Mouse (Mus musculus) forebrain, postnatal 0 days (tissue): ENCODE results near the gene Nipal3. TPM values are rescaled to one million over a fixed set of nuclear protein-coding genes. Genes with fewer than 3 reads are reported as not detected.

ENCODE experiments used
- ATAC-seq: fragments of 200-750 bp; cut with Nextera tagmentation; 2 replicates; pipeline ENCODE4 v1.8.0; 2017; ENCODE audit warnings: mild to moderate bottlenecking, moderate library complexity
- DNase-seq: peaks from one replicate; pipeline ENCODE4 v3.0.0-alpha.2; 2015
- H3K27ac ChIP-seq: fragments of 300-500 bp; sonication (generic); 2 replicates; pipeline ENCODE4 v1.5.1; 2014; ENCODE audit warnings: low read depth, mild to moderate bottlenecking, antibody characterized with exemption, low read length, moderate library complexity, mixed read lengths
- H3K27me3 ChIP-seq: fragments of 300-500 bp; sonication (generic); 2 replicates; pipeline ENCODE4 v1.6.1; 2014; ENCODE audit warnings: mild to moderate bottlenecking, low read length, mixed read lengths; ENCODE audit not compliant: insufficient read depth
- H3K36me3 ChIP-seq: fragments of 300-500 bp; sonication (generic); 2 replicates; pipeline ENCODE4 v1.6.1; 2014; ENCODE audit warnings: mild to moderate bottlenecking, moderate library complexity; ENCODE audit not compliant: insufficient read depth
- H3K4me1 ChIP-seq: fragments of 300-500 bp; sonication (generic); 2 replicates; pipeline ENCODE4 v1.6.1; 2014; ENCODE audit warnings: antibody characterized with exemption; ENCODE audit not compliant: insufficient read depth
- H3K4me2 ChIP-seq: fragments of 300-500 bp; sonication (generic); 2 replicates; pipeline ENCODE4 v1.6.1; 2014; ENCODE audit warnings: low read depth, mild to moderate bottlenecking, moderate library complexity
- H3K4me3 ChIP-seq: fragments of 300-500 bp; sonication (generic); 2 replicates; pipeline ENCODE4 v1.5.1; 2014; ENCODE audit warnings: low read depth, low read length, mixed read lengths
- H3K9ac ChIP-seq: fragments of 300-500 bp; sonication (generic); 2 replicates; pipeline ENCODE4 v1.6.1; 2014; ENCODE audit warnings: mild to moderate bottlenecking
- H3K9me3 ChIP-seq: fragments of 300-500 bp; sonication (generic); 2 replicates; pipeline ENCODE4 v1.6.1; 2016; ENCODE audit warnings: low read length
- CTCF ChIP-seq: sonication (generic); IDR thresholded peaks from 2 replicates; pipeline ENCODE4 v1.5.1; 2016; ENCODE audit warnings: antibody characterized with exemption, control low read depth, low read depth
- WGBS: fragments of 180-500 bp; shearing (Covaris S2); extraction: QIAGEN DNeasy Blood & Tissue Kit; methylation state at CpG from one replicate; pipeline ENCODE4 v1.1.7; 2014; 5-methylcytosine and 5-hydroxymethylcytosine counted together
- polyA plus RNA-seq: library from polyadenylated mRNA; unstranded; fragments of >200 nt; fragmentation: Nextera tagmentation; extraction: Ambion mirVana; gene quantifications from 2 replicates; pipeline ENCODE4 v1.2.1, GENCODE M21; 2015
- total RNA-seq: library from RNA; depleted of rRNA; stranded (reverse); fragments of >200 nt; gene quantifications from 2 replicates; pipeline ENCODE4 v1.2.3, GENCODE M21; 2014

The Nipal3 gene
- total and polyA plus RNA-seq, 2 experiments from 2014 or later: 6.0 to 62.1 TPM

DNA sequence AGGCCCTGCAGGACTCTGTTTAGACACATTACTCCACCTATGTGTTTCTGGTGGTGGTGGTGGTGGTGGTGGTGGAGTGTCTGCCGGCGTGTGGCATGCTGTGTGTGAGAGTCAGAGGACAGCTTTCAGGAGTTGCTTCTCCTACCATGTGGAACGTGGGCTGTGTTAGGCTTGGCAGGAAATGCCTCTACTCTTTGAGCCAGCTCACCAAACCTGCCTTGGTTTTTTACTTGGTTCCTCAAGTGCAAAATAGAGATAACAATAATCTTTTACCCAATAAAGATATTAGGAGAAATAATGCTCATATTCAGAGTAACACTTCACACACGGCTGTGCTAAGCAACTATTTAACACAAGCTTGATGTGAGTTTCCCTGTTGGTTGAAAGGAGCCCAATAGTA lies 65.5 kb downstream of the Nipal3 start:
- no peak overlapping the region for H3K4me2 ChIP-seq
- 85% methylated on average over 4 of the region's 4 CpGs for WGBS
- H3K27ac ChIP-seq: no peak overlapping the region
- no peaks in the 10 kb centered on the region for H3K27me3 ChIP-seq
- no peak overlapping the region for H3K4me3 ChIP-seq
- TF ChIP-seq CTCF: no peak
- DNase-seq (no peak), ATAC-seq (no peak)
- peaks cover 4% of the 10 kb centered on the region; the same call in 1 of the 2 replicates for H3K36me3 ChIP-seq
- no peaks in the 10 kb centered on the region for H3K9me3 ChIP-seq
- no peak overlapping the region for H3K9ac ChIP-seq
- peaks cover 3% of the 10 kb centered on the region; the same call in 1 of the 2 replicates for H3K4me1 ChIP-seq

DNA sequence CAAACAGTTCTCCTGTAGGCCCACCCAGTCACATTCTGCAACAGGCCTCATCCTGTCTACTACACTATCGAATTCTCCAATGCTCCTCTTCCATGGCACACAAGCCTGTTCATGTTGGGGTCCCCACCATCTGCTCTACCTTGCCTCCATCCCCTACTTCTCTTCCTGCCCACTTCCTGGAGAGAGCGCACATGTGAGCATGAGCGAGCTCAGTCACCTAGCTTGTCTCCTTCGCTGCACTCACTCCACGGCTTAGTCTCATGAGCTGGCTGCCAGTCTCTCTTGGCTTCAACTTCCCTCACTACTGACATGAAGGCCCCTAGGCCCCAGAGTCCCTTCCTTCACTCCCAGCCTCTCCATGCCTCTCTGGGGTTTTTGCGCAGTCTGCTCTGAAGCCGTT lies 68.3 kb downstream of the Nipal3 start:
- Histone ChIP-seq H3K4me2 (no peak overlapping the region), H3K36me3 (peaks cover 11% of the 10 kb centered on the region), H3K9me3 (no peaks in the 10 kb centered on the region), H3K4me1 (no peaks in the 10 kb centered on the region), H3K27me3 (no peaks in the 10 kb centered on the region), H3K27ac (no peak overlapping the region), H3K4me3 (no peak overlapping the region), H3K9ac (no peak overlapping the region)
- ATAC-seq (no peak), DNase-seq (no peak)
- WGBS: 80% methylated on average over 7 of the region's 7 CpGs
- TF ChIP-seq CTCF: no peak

DNA sequence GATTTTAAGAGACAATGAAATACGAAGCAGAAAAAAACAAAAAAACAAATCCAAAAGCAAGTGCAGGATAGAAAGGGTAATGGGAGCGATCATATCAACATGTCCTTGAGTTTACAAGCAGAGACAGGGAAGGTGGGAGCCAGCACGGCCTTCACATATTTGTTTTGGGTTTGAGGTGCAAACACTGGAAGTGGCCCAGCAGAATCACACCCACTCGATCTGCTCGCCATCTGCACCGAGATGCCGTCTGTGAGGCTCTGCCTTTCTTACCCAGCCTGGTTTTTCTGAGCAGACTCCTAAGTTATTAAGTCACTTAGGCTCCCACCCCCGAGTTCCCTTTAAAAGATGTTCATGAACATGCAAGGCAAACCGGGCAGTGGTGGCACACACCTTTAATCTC lies 69.2 kb downstream of the Nipal3 start:
- WGBS: 52% methylated on average over 9 of the region's 9 CpGs
- DNase-seq: peak; percentile 86
- no peaks in the 10 kb centered on the region for H3K9me3 ChIP-seq
- ATAC-seq: peak; percentile 87
- TF ChIP-seq CTCF: no peak
- H3K4me3 ChIP-seq: no peak overlapping the region
- no peak overlapping the region for H3K9ac ChIP-seq
- H3K27ac ChIP-seq: no peak overlapping the region
- H3K4me1 ChIP-seq: no peaks in the 10 kb centered on the region
- no peaks in the 10 kb centered on the region for H3K27me3 ChIP-seq
- H3K4me2 ChIP-seq: no peak overlapping the region
- H3K36me3 ChIP-seq: peaks cover 14% of the 10 kb centered on the region

DNA sequence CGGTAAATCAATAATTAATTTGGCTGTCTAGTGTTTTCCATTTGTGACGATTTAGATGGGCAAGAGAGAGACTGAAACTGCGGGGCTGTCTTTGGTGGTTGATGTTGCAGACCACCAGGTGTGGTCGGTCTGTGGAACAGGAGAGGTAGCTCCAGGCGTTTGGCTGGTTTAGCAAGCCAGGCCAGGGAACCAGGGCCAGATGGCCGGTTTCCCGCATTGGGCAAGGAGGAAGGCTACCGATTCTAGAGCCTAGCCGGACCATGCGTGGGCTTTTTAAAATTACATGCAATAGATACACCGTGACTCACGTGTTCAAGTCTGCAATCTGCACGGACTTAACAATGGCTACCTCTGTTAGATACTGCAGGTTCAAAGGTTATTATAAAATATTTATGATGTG lies 73.9 kb downstream of the Nipal3 start:
- 93% methylated on average over 13 of the region's 13 CpGs for WGBS
- H3K27me3 ChIP-seq: no peaks in the 10 kb centered on the region

DNA sequence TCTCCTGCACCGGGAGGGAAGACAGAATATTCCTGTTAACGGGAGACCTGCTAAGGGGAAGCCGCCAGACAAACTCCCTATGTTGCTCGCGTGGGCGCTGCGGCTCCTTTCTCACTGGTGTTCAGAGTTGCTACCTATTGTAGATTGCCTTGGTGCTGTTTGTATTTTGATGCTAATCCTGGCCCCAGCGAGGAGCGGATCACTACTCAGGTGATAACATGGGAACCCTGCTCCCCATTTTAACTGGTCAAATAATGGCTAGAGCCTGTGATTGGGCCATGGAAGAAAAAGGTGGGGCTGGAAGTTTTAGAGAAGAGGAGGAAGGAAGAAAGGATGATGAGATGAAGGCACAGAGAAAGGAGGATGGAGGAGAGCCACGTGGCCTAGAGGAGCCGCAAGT lies 74.4 kb downstream of the Nipal3 start:
- no peak overlapping the region for H3K4me2 ChIP-seq
- no peak overlapping the region for H3K27ac ChIP-seq
- no peak overlapping the region for H3K9ac ChIP-seq
- peaks cover 46% of the 10 kb centered on the region for H3K36me3 ChIP-seq
- no peaks in the 10 kb centered on the region for H3K9me3 ChIP-seq
- H3K4me3 ChIP-seq: no peak overlapping the region
- H3K4me1 ChIP-seq: no peaks in the 10 kb centered on the region
- 86% methylated on average over 11 of the region's 11 CpGs for WGBS
- ATAC-seq (no peak), DNase-seq (no peak)
- TF ChIP-seq CTCF: no peak
- H3K27me3 ChIP-seq: no peaks in the 10 kb centered on the region

More for the DNA sequence above, 73.9 kb downstream of the Nipal3 start:
- no peaks in the 10 kb centered on the region for H3K9me3 ChIP-seq
- H3K9ac ChIP-seq: no peak overlapping the region
- no peak overlapping the region for H3K4me2 ChIP-seq
- no peak for ATAC-seq
- no peak overlapping the region for H3K4me3 ChIP-seq
- H3K4me1 ChIP-seq: no peaks in the 10 kb centered on the region
- DNase-seq: no peak
- H3K27ac ChIP-seq: no peak overlapping the region
- peaks cover 44% of the 10 kb centered on the region for H3K36me3 ChIP-seq
- TF ChIP-seq CTCF: no peak

DNA sequence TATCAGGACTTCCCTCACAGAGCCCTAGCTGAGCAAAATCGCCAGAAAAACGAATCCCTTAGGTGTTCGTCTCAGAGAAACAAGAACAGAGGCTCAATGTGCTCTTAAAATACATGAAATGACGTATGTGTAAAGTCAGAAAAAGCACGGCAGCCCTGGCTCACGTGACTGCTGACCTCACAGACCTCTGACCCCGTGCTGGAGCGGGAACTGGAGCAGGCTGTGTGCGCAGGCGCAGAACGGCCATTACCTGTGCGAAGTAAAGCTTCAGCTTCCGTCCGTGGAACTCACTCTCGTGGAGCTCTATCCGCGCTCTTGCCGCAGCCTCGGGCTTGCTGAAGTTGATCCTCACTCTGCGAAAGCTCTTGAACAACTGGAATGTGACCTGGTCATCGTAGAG lies 74.8 kb downstream of the Nipal3 start:
- ATAC-seq (no peak), DNase-seq (no peak)
- H3K36me3 ChIP-seq: peaks cover 47% of the 10 kb centered on the region
- H3K27me3 ChIP-seq: no peaks in the 10 kb centered on the region
- no peak for TF ChIP-seq CTCF
- no peak overlapping the region for H3K9ac ChIP-seq
- no peak overlapping the region for H3K27ac ChIP-seq
- no peak overlapping the region for H3K4me2 ChIP-seq
- H3K4me3 ChIP-seq: no peak overlapping the region
- 89% methylated on average over 21 of the region's 21 CpGs for whole genome bisulfite sequencing
- no peaks in the 10 kb centered on the region for H3K9me3 ChIP-seq
- no peaks in the 10 kb centered on the region for H3K4me1 ChIP-seq

DNA sequence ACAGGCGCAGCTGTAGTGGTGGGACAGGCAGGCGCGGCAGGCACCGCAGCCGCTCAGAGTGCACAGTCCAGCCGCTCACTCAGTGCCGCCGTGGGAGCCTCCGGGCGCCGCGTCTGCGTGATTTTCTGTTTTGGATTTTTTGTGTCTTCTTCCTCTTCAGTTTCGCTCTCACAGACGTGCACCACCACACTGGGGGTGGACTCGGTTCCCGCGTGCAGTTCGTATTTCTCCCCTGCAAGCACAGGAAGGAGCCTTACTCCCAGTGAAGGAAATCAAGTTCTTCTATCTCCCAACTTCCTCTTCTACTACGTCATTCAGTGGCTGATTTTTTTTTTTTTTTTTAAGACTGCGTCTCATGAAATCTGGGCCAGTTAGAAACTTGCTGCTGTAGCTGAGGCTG lies 78.5 kb downstream of the Nipal3 start:
- H3K36me3 ChIP-seq: peaks cover 49% of the 10 kb centered on the region
- H3K9me3 ChIP-seq: no peaks in the 10 kb centered on the region
- H3K4me2 ChIP-seq: no peak overlapping the region
- no peak for TF ChIP-seq CTCF
- no peak overlapping the region for H3K27ac ChIP-seq
- no peak overlapping the region for H3K4me3 ChIP-seq
- DNase-seq (no peak), ATAC-seq (no peak)
- WGBS: 95% methylated on average over 21 of the region's 21 CpGs
- H3K27me3 ChIP-seq: no peaks in the 10 kb centered on the region
- no peak overlapping the region for H3K9ac ChIP-seq
- no peaks in the 10 kb centered on the region for H3K4me1 ChIP-seq

DNA sequence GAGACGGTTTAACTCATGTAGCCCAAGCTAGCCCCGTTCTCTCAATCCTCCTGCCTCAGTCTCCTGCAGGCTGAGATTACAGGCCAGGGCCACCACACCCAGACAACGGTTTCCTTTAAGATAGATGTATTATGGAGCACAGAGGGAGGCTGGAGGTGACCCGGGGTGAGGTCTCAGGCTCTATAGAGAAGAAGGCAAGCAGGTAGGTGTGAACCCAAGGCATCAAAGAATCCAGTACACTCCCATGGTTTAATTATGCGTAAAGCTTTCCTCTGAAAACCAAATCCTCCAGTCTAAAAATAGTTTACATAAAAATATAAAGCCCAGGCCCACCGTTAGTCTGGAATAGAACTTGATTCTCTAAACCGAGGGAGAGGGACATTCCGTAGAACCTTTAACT lies 81.3 kb downstream of the Nipal3 start:
- H3K4me2 ChIP-seq: no peak overlapping the region
- H3K4me3 ChIP-seq: no peak overlapping the region
- H3K4me1 ChIP-seq: no peaks in the 10 kb centered on the region
- ATAC-seq (no peak), DNase-seq (no peak)
- no peaks in the 10 kb centered on the region for H3K9me3 ChIP-seq
- peaks cover 33% of the 10 kb centered on the region for H3K36me3 ChIP-seq
- H3K27me3 ChIP-seq: no peaks in the 10 kb centered on the region
- 79% methylated on average over 8 of the region's 8 CpGs for WGBS
- H3K27ac ChIP-seq: no peak overlapping the region
- H3K9ac ChIP-seq: no peak overlapping the region
- TF ChIP-seq CTCF: no peak
